Mouse (Mus musculus): ENCODE data around the gene Arhgap11a.

Gene Arhgap11a

DNA sequence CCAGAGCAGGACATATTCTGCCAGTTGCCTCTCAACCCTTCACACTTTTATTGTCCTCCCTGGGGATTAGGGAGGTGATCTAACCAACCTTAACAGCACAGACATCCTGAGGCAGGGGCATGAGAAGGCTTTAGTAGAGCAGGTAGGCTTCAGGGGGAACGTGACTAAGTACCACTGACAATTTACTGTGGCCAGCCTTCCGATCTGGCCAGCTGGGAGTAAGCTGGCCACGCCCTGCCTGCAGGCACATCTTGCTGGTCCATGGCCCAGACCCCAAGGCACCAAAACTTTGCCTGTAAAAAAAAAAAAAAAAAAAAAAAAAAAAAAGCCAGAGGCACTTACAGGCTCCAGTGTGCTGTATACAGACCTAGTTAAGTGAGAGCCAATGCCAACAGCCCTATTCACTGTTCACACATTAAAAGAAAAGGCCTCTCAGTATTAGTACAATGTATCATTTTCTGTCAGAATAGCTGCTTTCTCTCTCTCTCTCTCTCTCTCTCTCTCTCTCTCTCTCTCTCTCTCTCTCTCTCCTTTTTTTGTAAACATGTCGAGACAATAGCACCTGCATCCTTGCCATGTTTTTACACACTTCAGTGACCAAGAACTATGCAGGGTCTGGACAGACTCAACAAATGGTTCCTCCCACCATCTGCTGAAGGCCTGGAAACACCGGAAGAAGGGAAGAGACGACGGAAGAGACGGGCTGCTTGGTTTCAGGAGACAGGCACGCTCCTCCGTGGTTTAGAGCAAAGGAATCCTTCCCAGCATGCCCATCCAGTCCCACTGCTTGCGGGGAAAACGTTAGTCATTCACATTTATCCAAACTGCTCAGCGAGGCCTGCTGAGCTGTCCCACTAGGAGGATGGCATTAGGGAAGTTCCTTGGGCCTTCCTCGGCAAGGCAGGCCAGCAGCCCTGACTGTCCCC is 30.5 kb downstream of the Arhgap11a start:
- DNase-seq (ENCODE audit: low spot score): no peak

DNA sequence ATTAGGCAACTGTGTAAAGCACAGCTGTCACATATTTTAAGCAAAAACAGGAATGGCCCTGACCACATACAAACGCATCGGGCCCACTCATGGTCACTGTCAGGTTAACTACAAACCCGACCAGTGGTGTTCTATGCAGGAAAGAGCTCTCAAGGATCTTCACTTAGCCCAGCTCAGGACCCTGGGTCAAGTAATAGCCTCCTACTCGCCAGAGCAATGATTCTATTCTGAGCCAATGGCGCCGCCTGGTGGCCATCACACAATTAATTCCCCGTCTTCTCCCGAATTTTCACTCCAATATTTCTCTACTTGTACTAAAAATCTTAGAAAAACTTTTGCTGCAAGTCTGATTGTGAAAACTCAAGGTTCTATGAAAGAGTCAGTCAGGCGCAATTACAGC is 40.8 kb downstream of the Arhgap11a start:
- peak; percentile 33 for DNase-seq (ENCODE audit: low spot score)

DNA sequence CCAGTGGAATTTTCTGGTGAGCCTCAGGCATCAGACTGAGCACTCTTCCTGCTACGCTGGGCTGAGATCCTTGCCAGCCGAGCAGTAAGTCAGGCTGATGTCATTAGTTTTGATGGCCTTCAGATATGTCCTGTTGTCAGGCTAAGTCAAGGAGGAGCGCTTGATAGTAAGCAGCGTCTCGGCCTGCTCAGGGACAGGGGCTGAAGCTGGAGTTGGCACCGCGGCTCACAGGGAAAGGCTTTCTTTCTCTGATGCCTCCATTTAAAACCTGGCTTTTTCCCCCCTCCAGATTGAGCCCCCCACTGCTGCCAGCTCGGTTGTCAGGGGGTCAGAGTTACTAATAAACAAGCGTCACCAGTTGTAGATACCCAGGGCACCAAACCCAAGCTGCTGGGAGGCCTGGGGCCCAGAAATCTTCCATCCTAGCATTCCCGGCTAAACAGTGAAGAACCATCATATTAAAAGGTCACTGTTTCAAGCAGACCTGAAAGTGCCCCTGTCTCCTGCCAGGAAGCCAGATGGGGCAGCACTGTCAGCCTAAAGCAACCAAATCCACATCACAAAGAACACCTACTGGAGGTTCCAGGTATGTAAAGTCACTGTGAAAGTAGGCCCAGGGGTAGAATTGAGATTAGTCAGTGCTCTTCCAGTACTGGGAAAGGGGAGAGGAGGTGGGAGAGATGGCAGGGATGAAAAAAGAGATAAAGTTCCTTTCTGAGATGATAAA is 41.4 kb downstream of the Arhgap11a start:
- DNase-seq (ENCODE audit: low spot score): no peak

DNA sequence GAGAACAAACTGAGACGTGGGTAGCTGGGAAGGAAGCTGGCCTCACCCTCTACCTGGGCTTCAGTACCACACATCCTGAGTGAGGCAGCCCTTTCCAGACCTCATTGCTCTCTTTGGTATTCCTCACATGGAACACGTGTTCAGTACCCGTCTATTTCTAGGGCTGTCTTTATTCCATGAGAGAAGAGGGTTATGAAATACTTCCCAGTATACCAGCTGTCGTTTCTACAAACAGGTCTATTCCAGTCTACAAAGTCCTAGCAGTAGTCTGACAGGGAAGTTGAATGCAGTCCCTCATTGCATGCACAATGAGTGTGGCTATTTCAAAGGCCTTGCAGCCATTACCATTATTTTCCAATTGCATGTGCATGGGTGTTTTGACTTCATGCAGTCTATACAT is 42.7 kb downstream of the Arhgap11a start:
- no peak for DNase-seq (ENCODE audit: low spot score)

DNA sequence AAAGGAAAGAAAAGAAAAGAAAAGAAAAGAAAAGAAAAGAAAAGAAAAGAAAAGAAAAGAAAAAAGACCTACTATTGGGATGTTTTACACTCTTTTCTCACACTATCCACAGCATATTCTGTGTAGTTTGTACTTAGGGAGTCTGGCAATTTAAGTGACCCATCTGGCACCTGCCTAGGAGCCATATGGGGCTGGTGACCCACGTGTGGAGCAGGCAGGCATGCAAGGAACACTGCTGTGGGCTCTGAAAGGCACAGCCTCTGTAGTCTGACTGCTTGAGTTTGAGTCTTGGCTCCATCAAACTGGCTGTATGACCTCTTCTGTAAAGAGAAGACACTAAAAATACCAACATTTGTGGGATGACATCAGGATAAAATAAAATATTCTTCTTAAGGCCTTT is 44.7 kb downstream of the Arhgap11a start:
- no peak for DNase-seq (ENCODE audit: low spot score)

DNA sequence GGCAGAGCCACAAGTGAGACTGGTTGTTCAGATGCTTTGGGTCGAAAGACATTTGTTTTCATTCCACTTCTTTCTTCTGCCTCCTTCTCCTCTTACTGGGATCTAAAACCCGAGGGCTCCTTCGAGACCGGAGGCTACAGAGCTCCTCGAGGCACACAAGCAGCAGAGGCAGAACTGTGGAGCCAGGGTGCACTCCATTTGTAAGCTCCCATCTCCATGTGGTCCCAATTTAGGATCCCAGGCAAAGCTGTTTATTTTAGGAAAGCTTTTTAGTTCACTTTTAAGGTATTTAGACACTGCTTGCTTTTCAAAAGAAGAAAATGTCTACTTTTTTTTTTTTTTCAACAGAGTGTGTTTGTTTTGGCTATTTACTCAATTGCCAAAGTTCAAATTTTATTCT is 47.6 kb downstream of the Arhgap11a start:
- DNase-seq (ENCODE audit: low spot score): no peak

DNA sequence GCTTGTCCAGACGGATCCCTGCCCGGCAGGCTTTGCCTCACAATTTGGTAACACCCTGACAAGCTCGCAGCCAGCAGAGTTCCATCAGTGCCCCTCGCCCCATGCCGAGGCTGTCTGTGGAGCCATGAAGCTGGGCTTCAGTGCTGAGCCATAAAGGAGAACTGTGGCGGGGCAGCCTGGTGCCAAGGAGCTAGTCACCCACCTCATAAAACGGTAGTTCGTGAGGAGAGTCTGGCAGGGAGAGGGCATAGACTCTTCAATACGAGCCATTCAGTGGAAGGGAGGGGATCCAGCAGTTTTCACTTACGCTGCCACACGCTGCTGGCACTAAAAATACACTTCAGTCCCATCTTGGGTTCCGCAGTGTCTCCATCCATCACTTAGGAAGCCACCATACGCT is 49.9 kb downstream of the Arhgap11a start:
- no peak for DNase-seq (ENCODE audit: low spot score)

DNA sequence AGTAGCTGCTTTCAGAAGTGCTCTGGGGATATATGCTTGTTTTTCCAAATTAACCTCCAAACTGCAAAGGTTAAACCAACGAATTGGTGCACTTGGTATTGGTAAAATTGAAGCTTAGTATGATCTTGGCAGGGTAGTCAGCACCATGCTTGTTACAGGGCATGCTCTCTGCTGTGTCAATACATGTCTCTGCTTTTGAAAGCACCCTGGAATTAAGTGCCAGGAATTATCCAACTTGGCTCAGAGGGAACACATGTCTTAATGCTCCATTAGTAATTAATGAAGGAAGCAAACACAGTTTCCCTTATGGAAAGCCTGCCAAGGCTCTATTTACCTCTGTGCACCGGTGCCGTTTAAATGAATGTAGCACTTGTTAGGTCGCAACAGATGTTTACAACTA is 53.3 kb downstream of the Arhgap11a start:
- DNase-seq (ENCODE audit: low spot score): no peak

DNA sequence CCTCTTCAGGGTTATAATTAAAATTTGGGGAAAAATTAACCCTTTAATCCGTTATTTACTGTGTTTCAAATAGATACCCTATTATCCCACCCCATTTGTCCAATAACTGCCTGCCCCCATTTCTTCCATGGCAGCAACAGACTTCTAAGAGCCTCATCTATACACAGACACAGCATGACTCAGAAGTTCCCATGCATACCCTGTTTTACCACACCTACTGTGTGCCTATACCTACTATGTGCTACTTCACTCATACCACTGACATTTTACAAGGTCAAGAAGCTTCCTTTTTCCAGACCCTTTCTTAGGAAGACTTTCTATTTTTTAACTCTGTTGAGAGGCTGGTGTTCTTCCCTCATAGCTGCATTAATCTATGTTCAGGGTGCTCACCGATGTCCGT is 54.9 kb downstream of the Arhgap11a start:
- DNase-seq (ENCODE audit: low spot score): no peak

DNA sequence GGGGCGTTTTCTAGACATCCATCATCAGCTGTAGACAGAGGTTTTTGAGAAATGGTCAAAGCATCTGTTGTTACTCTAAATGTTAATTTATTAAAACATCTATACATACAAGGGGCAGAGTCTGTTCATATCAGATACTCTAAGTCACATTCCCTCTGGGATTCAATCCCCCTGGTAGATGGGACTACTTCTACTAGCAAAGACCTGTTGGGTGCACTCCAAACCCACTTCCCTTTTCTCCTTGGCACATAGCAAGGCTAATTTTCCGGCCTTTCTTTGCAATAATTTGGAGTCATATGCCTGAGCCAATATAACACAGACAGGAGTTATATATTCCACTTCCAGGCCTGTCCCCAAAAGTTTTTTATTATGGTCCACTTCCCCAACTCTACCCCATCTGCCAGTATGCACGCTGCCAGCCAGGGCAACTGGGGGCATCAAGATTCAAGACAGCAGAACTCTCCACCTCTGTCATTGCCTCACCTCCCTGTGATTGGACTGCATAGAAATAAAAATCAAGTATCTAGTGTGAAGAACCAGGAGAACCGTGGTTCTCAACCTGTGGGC is 59.6 kb downstream of the Arhgap11a start:
- DNase-seq (ENCODE audit: low spot score): no peak

DNA sequence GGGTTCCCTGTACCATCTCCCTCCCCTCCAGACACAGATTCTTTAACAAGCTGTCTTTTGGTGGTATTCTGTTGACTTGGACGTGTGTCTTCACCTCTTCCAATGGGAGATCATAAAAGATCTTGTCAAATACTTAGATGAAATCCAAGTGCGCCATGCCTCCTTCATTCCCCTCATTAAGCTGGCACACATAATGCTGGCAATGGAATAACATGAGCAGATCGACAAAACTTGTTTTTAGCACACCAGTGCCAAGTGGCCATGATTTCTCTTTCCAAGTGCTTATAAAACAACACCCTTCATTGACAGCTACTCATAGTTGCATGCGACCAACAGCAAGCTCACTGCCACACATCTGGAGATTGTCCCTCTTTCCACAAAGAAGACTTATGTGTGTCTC is 60.6 kb downstream of the Arhgap11a start:
- DNase-seq (ENCODE audit: low spot score): no peak

DNA sequence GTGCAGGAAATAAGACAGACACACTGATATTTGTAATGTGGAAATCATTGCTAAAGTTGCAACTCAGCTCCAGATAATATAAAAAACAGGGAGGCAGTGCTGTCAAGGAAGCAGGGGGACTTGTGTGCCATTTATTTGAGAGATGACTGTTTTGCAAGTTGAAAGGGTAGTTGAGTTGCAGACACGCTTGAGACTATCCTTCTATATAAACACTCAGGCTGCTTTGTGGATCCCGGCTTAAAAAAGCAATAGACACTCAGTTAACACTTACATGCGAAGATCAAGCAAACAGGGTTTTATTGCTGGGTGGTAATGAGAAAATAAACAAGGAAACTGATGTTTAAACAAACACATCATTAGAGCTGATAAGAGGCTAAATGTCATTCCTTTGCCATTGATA is 63.6 kb downstream of the Arhgap11a start:
- DNase-seq (ENCODE audit: low spot score): no peak

DNA sequence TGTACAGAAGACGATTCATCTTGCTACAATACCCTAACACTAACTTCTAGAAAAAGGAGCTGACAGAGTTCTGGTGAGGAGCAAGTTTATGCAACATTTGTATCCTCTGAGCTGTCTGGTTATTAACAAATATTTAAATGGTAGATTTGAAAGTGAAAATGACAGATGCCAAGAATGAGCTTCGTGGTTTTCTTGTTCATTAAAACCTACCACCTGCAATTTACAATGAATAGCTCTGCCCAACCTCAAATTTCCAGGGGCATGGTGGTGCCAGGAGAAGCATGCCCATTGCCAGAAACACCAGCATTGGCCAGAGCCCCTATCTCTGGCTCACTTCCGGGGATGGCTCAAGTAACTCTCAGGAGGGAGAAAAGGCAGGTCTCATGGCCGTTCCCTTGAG is 66.9 kb downstream of the Arhgap11a start:
- no peak for DNase-seq (ENCODE audit: low spot score)

Data from urinary bladder, postnatal 10 days (tissue).